Mouse (Mus musculus) hindbrain, embryonic 14.5 days (tissue): ENCODE measurements around the gene Dtx2. TPM values are rescaled to one million over a fixed set of nuclear protein-coding genes. Genes with fewer than 3 reads are reported as not detected.

ENCODE experiments used
- ATAC-seq: fragments of 200-750 bp; cut with Nextera tagmentation; 2 replicates; pipeline ENCODE4 v1.8.0; 2017; ENCODE audit warnings: moderate number of reproducible peaks, mild to moderate bottlenecking, moderate TSS enrichment, moderate library complexity; ENCODE audit not compliant: low FRiP score
- DNase-seq: peaks from one replicate; pipeline ENCODE4 v3.0.0-alpha.2; 2015; ENCODE audit warnings: low spot score
- H3K27ac ChIP-seq: fragments of 300-500 bp; sonication (generic); 2 replicates; pipeline ENCODE4 v1.5.1; 2014; ENCODE audit warnings: mild to moderate bottlenecking, moderate library complexity
- H3K27me3 ChIP-seq: fragments of 300-500 bp; sonication (generic); 2 replicates; pipeline ENCODE4 v1.6.1; 2014; ENCODE audit warnings: mild to moderate bottlenecking, low read length, mixed read lengths; ENCODE audit not compliant: control insufficient read depth, insufficient read depth
- H3K36me3 ChIP-seq: fragments of 300-500 bp; sonication (generic); replicated peaks from 2 replicates; pipeline ENCODE4 v1.6.1; 2014; ENCODE audit not compliant: control insufficient read depth, insufficient read depth
- H3K4me1 ChIP-seq: fragments of 300-500 bp; sonication (generic); replicated peaks from 2 replicates; pipeline ENCODE4 v1.6.1; 2014; ENCODE audit warnings: antibody characterized with exemption, low read length, mixed read lengths; ENCODE audit not compliant: control insufficient read depth, insufficient read depth
- H3K4me2 ChIP-seq: fragments of 300-500 bp; sonication (generic); replicated peaks from 2 replicates; pipeline ENCODE4 v1.6.1; 2014; ENCODE audit warnings: mild to moderate bottlenecking, moderate library complexity
- H3K4me3 ChIP-seq: fragments of 300-500 bp; sonication (generic); replicated peaks from 2 replicates; pipeline ENCODE4 v1.5.1; 2014; ENCODE audit warnings: mild to moderate bottlenecking, low read length
- H3K9ac ChIP-seq: fragments of 300-500 bp; sonication (generic); 2 replicates; pipeline ENCODE4 v1.6.1; 2014
- H3K9me3 ChIP-seq: fragments of 300-500 bp; sonication (generic); 2 replicates; pipeline ENCODE4 v1.6.1; 2016; ENCODE audit warnings: low read length; ENCODE audit not compliant: control insufficient read depth
- WGBS: fragments of 180-500 bp; shearing (Covaris S2); extraction: QIAGEN DNeasy Blood & Tissue Kit; methylation state at CpG from one replicate; pipeline ENCODE4 v1.1.7; 2014; 5-methylcytosine and 5-hydroxymethylcytosine counted together
- polyA plus RNA-seq: library from polyadenylated mRNA; unstranded; fragments of >200 nt; fragmentation: Nextera tagmentation; extraction: Ambion mirVana; gene quantifications from 2 replicates; pipeline ENCODE4 v1.2.1, GENCODE M21; 2014

Gene Dtx2
- polyA plus RNA-seq, 1 experiment from 2014 or later = 23.1 TPM

- Histone ChIP-seq H3K4me3 (no peak overlapping the region), H3K9me3 (no peaks in the 10 kb centered on the region), H3K27ac (no peak overlapping the region), H3K4me1 (peaks cover 4% of the 10 kb centered on the region), H3K9ac (no peak overlapping the region), H3K27me3 (no peaks in the 10 kb centered on the region), H3K36me3 (no peaks in the 10 kb centered on the region), H3K4me2 (no peak overlapping the region)
- 68% methylated on average over 5 of the region's 5 CpGs for WGBS
- ATAC-seq = no peak
- no peak for DNase-seq
These were observed 4.0 kb upstream of the Dtx2 start for GRCm38 (mm10) chr5:135990601-135991000.

GRCm38 (mm10) chr5:135993381-135993965 is 1.1 kb upstream of the Dtx2 start:
- Histone ChIP-seq H3K9me3 (no peaks in the 10 kb centered on the region), H3K36me3 (peaks cover 21% of the 10 kb centered on the region), H3K27me3 (no peaks in the 10 kb centered on the region), H3K4me3 (no peak overlapping the region), H3K4me1 (peaks cover 6% of the 10 kb centered on the region), H3K9ac (no peak overlapping the region), H3K27ac (no peak overlapping the region), H3K4me2 (no peak overlapping the region)
- no peak for ATAC-seq
- 60% methylated on average over 5 of the region's 5 CpGs for WGBS
- no peak for DNase-seq

DNA sequence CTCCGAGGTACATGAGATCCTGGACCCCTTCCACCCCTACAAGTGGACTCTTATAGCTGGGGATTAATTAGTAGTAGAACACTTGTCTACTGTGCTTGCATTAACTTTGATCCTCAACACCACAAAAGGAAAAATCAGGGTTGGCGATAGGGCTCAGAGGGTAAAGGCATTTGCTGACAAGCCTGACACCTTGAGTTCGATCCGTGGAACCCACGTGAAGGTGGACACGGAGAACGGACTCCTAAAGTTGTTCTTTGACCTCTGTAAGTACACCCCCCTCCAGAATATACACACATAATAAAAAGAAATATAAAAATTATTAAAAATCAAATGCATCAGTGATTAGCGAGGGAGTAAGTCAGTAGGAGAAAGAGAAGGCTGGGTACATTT is 270 bp upstream of the Dtx2 start:
- 61% methylated on average over 8 of the region's 8 CpGs for WGBS
- DNase-seq (no peak), ATAC-seq (peak; percentile 3; the same call in 1 of the 2 replicates)
- Histone ChIP-seq H3K4me2 (peak overlapping the region; percentile 85; the same call in 1 of the 2 replicates), H3K27me3 (no peaks in the 10 kb centered on the region), H3K4me1 (peaks cover 6% of the 10 kb centered on the region), H3K9ac (no peak overlapping the region), H3K36me3 (peaks cover 28% of the 10 kb centered on the region), H3K9me3 (no peaks in the 10 kb centered on the region), H3K4me3 (peak overlapping the region; percentile 83), H3K27ac (no peak overlapping the region)

DNA sequence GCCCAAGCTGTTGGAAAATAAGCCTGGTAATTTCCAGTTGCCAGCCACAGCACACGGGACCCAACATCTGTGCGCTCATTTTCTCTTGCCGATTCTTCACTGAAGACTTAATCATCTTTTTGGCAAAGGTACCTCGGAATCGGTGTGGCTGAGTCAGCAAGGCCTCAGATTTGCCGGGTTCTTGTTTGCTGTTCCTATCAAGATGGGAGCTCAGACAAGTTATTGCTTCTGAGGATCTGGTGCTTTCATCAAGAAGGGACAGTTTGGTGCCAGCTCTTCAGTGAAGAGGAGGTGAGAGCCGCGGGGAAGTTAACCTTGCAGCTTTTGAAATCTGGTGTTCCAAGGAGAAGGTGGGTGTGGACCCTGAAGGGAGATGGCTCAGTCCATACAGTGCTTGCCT is 1.6 kb downstream of the Dtx2 start:
- Histone ChIP-seq H3K4me1 (peaks cover 6% of the 10 kb centered on the region), H3K9ac (no peak overlapping the region; the same call in 1 of the 2 replicates), H3K27me3 (no peaks in the 10 kb centered on the region), H3K9me3 (no peaks in the 10 kb centered on the region), H3K27ac (no peak overlapping the region), H3K4me3 (no peak overlapping the region), H3K36me3 (peaks cover 34% of the 10 kb centered on the region), H3K4me2 (peak overlapping the region; percentile 85; the same call in 1 of the 2 replicates)
- ATAC-seq (no peak), DNase-seq (no peak)
- WGBS = 91% methylated on average over 8 of the region's 8 CpGs

GRCm38 (mm10) chr5:136001222-136001621 is 6.6 kb downstream of the Dtx2 start:
- H3K9me3 ChIP-seq = no peaks in the 10 kb centered on the region
- no peak overlapping the region for H3K4me2 ChIP-seq
- WGBS = 93% methylated on average over 6 of the region's 6 CpGs
- no peaks in the 10 kb centered on the region for H3K27me3 ChIP-seq
- no peak for DNase-seq
- H3K36me3 ChIP-seq = peaks cover 39% of the 10 kb centered on the region
- H3K4me1 ChIP-seq = no peaks in the 10 kb centered on the region
- H3K27ac ChIP-seq = no peak overlapping the region
- no peak overlapping the region for H3K9ac ChIP-seq
- no peak overlapping the region for H3K4me3 ChIP-seq
- no peak for ATAC-seq

DNA sequence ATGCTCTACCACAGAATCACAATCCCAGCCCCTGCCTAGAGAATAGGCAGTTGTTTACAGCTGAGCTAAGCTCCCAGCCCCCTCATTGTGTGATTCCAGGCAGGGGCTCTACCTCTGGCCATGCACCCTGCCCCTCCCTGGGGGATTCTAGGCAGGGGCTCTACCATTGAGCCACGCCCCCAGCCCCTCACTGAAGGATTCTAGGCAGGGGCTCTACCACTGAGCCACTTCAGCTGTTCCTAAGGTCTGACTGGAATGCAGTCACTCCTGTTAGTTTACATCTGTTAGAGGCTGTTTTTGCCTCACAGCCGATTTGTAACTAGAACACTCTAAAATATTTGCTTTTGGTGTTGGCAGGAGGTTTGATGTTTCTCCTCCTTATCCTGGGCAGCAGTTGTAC is 7.7 kb downstream of the Dtx2 start:
- 75% methylated on average over 2 of the region's 2 CpGs for WGBS
- no peaks in the 10 kb centered on the region for H3K27me3 ChIP-seq
- no peak overlapping the region for H3K4me3 ChIP-seq
- H3K27ac ChIP-seq = no peak overlapping the region
- no peaks in the 10 kb centered on the region for H3K4me1 ChIP-seq
- H3K9ac ChIP-seq = no peak overlapping the region
- H3K4me2 ChIP-seq = no peak overlapping the region
- DNase-seq (no peak), ATAC-seq (no peak)
- no peaks in the 10 kb centered on the region for H3K9me3 ChIP-seq
- peaks cover 30% of the 10 kb centered on the region for H3K36me3 ChIP-seq

DNA sequence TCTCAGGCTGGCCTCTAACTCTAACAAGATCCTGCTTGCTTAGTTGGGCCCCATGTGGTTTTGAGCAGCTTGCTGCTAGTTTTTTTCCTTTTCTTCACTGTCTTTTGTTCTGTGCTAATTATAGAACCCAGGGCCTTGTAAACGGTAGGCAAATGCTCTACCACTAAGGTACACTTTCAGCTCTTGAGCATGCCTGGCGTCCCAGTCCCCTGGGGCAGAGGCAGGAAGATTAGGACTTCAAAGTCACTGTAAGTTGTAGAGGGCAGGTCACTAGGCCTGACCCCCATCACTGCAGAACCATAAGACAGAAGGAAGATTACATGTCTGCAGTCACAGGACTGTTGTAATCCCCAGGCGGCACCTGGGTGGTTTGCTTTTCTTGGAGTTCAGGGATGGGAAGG is 8.2 kb downstream of the Dtx2 start:
- Histone ChIP-seq H3K4me2 (no peak overlapping the region), H3K4me3 (no peak overlapping the region), H3K27me3 (no peaks in the 10 kb centered on the region), H3K9ac (no peak overlapping the region), H3K4me1 (no peaks in the 10 kb centered on the region), H3K9me3 (no peaks in the 10 kb centered on the region), H3K36me3 (peaks cover 26% of the 10 kb centered on the region), H3K27ac (no peak overlapping the region)
- 65% methylated on average over 3 of the region's 3 CpGs for WGBS
- ATAC-seq (no peak), DNase-seq (no peak)

DNA sequence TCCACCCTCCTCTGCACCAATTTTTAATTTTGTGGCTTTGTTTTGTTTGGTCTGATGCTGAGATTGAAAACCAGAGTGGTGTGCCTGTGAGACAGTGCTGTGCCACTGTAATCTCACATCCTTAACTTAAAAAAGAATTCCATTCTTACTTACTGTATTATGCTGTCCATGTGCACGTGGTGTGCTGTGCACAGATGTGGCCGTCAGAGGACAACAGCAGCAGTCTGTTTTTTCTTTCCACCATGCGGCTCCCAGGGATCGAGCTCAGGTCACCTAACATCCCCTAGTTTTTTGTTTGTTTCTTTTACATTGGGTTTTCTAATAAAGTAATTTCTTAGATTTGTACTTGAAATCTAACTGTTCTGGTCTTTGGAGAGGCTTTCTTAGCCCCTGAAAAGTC is 9.9 kb downstream of the Dtx2 start:
- 88% methylated on average over 4 of the region's 4 CpGs for WGBS
- no peaks in the 10 kb centered on the region for H3K4me1 ChIP-seq
- no peak for DNase-seq

DNA sequence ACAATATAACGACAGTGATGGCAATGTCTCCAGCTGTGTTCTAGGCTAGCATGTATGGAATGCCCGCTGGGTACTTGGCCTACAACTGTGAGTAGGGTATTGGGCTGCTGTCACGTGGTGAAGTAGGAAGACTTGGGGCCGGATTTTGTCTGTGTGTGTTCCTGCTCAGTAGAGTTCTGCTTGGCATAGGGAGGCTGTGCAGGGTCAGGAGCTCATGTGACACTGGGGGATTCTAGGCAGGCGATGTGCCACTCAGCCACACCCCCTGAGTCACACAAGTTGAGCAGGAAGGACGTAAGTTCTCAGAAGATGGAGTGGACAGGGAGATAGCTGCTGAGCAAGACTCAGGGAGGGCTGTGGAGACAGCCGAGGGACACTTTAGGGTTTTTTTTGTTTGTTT is 13.1 kb downstream of the Dtx2 start:
- H3K36me3 ChIP-seq = peaks cover 34% of the 10 kb centered on the region
- H3K9ac ChIP-seq = no peak overlapping the region
- DNase-seq (no peak), ATAC-seq (no peak)
- no peaks in the 10 kb centered on the region for H3K9me3 ChIP-seq
- H3K27ac ChIP-seq = no peak overlapping the region
- no peaks in the 10 kb centered on the region for H3K27me3 ChIP-seq
- no peak overlapping the region for H3K4me2 ChIP-seq
- 84% methylated on average over 7 of the region's 7 CpGs for WGBS
- H3K4me3 ChIP-seq = no peak overlapping the region
- H3K4me1 ChIP-seq = no peaks in the 10 kb centered on the region

More for the DNA sequence above, 9.9 kb downstream of the Dtx2 start:
- H3K27ac ChIP-seq = no peak overlapping the region
- no peaks in the 10 kb centered on the region for H3K9me3 ChIP-seq
- no peak for ATAC-seq
- H3K27me3 ChIP-seq = no peaks in the 10 kb centered on the region
- H3K9ac ChIP-seq = no peak overlapping the region
- H3K36me3 ChIP-seq = peaks cover 13% of the 10 kb centered on the region; the same call in 1 of the 2 replicates
- no peak overlapping the region for H3K4me3 ChIP-seq
- no peak overlapping the region for H3K4me2 ChIP-seq

- Histone ChIP-seq H3K9me3 (no peaks in the 10 kb centered on the region), H3K27ac (no peak overlapping the region), H3K4me2 (no peak overlapping the region), H3K9ac (no peak overlapping the region), H3K4me3 (no peak overlapping the region), H3K27me3 (no peaks in the 10 kb centered on the region), H3K4me1 (no peaks in the 10 kb centered on the region; the same call in 1 of the 2 replicates), H3K36me3 (peaks cover 43% of the 10 kb centered on the region)
- no peak for DNase-seq
- 90% methylated on average over 10 of the region's 10 CpGs for WGBS
- ATAC-seq = no peak
These were observed 20.3 kb downstream of the Dtx2 start for GRCm38 (mm10) chr5:136014877-136015276.
